Mouse (Mus musculus) G1E (cell line): Measurements from ENCODE around the gene Creg2.

Source experiments
- CTCF ChIP-seq: IDR thresholded peaks from 2 replicates; pipeline ENCODE4 v1.5.1; 2012; ENCODE audit warnings: low read depth, low read length, inconsistent platforms, mixed read lengths
- GATA2 ChIP-seq: IDR thresholded peaks from 2 replicates; pipeline ENCODE4 v1.6.1; 2012; ENCODE audit warnings: low read depth, low read length, inconsistent platforms, borderline replicate concordance
- TAL1 ChIP-seq: conservative IDR thresholded peaks from 2 replicates; pipeline ENCODE4 v1.6.1; 2012; ENCODE audit warnings: low read depth, low read length, inconsistent platforms, mixed read lengths

DNA sequence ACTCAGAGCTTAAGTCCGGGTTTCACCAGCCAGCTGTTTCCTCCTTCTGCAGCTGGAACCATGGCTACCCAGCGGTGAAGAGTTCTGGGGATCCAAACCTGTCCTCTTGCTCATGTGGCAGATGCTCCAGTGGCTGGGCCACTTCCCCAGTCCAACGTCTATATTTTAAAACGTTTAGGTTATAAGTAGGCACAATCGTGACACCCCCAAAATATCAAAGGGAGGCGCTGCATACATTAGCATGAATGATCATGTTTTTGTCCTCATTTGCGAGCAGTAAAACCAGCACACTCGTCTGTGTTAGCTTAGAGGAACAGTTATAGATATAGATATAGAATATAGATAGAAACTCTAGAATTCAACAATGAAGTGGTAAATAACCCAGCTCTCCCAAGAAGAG is 14.1 kb downstream of the Creg2 start:
- TF ChIP-seq CTCF, result no peak
- TF ChIP-seq TAL1, result no peak
- TF ChIP-seq GATA2, result no peak
